Mouse (Mus musculus) naive thymus-derived CD4-positive, alpha-beta T cell, adult 2 months (primary cell): ENCODE results near the gene Dusp7.

Source experiments
- DNase-seq: peaks from one replicate; pipeline ENCODE4 v3.0.0-alpha.2; 2011; ENCODE audit warnings: low read depth

Dusp7 gene

GRCm38 (mm10) chr9:106386181-106386864, 17.9 kb downstream of the Dusp7 start:
- peak; percentile 78 for DNase-seq

- DNase-seq = no peak
Measured at GRCm38 (mm10) chr9:106392828-106393527, 24.5 kb downstream of the Dusp7 start.

- no peak for DNase-seq
Measured at GRCm38 (mm10) chr9:106393548-106393947, 25.1 kb downstream of the Dusp7 start.

GRCm38 (mm10) chr9:106394649-106395602, 26.5 kb downstream of the Dusp7 start:
- peak; percentile 63 for DNase-seq

- DNase-seq = no peak
Measured at GRCm38 (mm10) chr9:106397733-106398132, 29.3 kb downstream of the Dusp7 start.

- DNase-seq = no peak
Measured at GRCm38 (mm10) chr9:106398667-106399311, 30.4 kb downstream of the Dusp7 start.

GRCm38 (mm10) chr9:106399808-106400207, 31.4 kb downstream of the Dusp7 start:
- DNase-seq = no peak

GRCm38 (mm10) chr9:106402149-106402548, 33.7 kb downstream of the Dusp7 start:
- DNase-seq = no peak

- DNase-seq = no peak
Measured at GRCm38 (mm10) chr9:106402607-106403375, 34.4 kb downstream of the Dusp7 start.

GRCm38 (mm10) chr9:106405275-106405674, 36.8 kb downstream of the Dusp7 start:
- no peak for DNase-seq

GRCm38 (mm10) chr9:106406443-106407078, 38.1 kb downstream of the Dusp7 start:
- no peak for DNase-seq

- peak; percentile 32 for DNase-seq
Measured at GRCm38 (mm10) chr9:106409096-106409495, 40.7 kb downstream of the Dusp7 start.

- DNase-seq = no peak
Measured at GRCm38 (mm10) chr9:106410086-106410650, 41.7 kb downstream of the Dusp7 start.

- DNase-seq = peak; percentile 43
Measured at GRCm38 (mm10) chr9:106411091-106411594, 42.7 kb downstream of the Dusp7 start.

- DNase-seq = no peak
Measured at GRCm38 (mm10) chr9:106411729-106412128, 43.3 kb downstream of the Dusp7 start.

- no peak for DNase-seq
Measured at GRCm38 (mm10) chr9:106412210-106412609, 43.8 kb downstream of the Dusp7 start.

- DNase-seq = no peak
Measured at GRCm38 (mm10) chr9:106413606-106414005, 45.2 kb downstream of the Dusp7 start.

- DNase-seq = no peak
Measured at GRCm38 (mm10) chr9:106416826-106417225, 48.4 kb downstream of the Dusp7 start.

- DNase-seq = peak; percentile 67
Measured at GRCm38 (mm10) chr9:106417841-106418625, 49.6 kb downstream of the Dusp7 start.
